Mouse (Mus musculus) embryonic facial prominence, embryonic 10.5 days (tissue): ENCODE measurements at regions not wholly inside any gene's neighbourhood (a gene's known extent, or its start where the extent isn't known, plus 50 kb on each side); places are given as distances from the start of the nearest gene placed in this dataset.
A peak's percentile ranks its signal among the peaks of the same experiment; 100 is the strongest.

Source experiments
- DNase-seq: peaks from one replicate; pipeline ENCODE4 v3.0.0-alpha.2; 2017; ENCODE audit warnings: low spot score
- H3K27ac ChIP-seq: fragments of 300-500 bp; sonication (generic); replicated peaks from 2 replicates; pipeline ENCODE4 v1.5.1; 2016; ENCODE audit warnings: mild to moderate bottlenecking
- H3K27me3 ChIP-seq: fragments of 300-500 bp; sonication (generic); replicated peaks from 2 replicates; pipeline ENCODE4 v1.6.1; 2016; ENCODE audit warnings: low read depth, mild to moderate bottlenecking; ENCODE audit not compliant: poor library complexity, severe bottlenecking
- H3K36me3 ChIP-seq: fragments of 300-500 bp; sonication (generic); replicated peaks from 2 replicates; pipeline ENCODE4 v1.6.1; 2016; ENCODE audit warnings: mild to moderate bottlenecking, moderate library complexity
- H3K4me1 ChIP-seq: fragments of 300-500 bp; sonication (generic); 2 replicates; pipeline ENCODE4 v1.6.1; 2016
- H3K4me3 ChIP-seq: fragments of 300-500 bp; sonication (generic); 2 replicates; pipeline ENCODE4 v1.5.1; 2016; ENCODE audit warnings: mild to moderate bottlenecking, moderate library complexity
- H3K9me3 ChIP-seq: fragments of 300-500 bp; sonication (generic); 2 replicates; pipeline ENCODE4 v1.6.1; 2016; ENCODE audit warnings: mild to moderate bottlenecking
- WGBS: fragments of 180-500 bp; shearing (Covaris S2); methylation state at CpG from one replicate; pipeline ENCODE4 v1.1.7; 2016; 5-methylcytosine and 5-hydroxymethylcytosine counted together

DNA sequence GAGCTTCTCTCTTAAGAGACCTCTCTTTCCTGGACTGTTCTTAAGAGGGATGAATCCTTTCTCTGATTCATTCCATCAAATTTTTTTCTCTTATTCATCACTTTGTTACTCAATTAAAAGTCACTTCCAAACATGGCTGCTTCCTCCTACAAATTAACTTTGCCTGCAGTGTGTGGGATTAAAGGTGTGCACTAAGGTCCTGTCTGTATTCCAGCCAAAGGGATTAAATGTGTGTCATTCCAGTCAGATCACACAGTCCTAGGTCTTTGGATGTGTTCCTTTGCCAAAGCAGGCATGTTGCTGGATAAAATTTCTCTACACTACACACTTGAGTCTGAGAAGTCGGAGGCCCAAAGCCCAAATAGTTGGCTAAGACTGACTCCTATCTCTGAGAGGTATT lies 204.0 kb downstream of the Nfkbiz start:
- Histone ChIP-seq H3K27me3 (no peaks in the 10 kb centered on the region), H3K27ac (no peak overlapping the region), H3K9me3 (no peaks in the 10 kb centered on the region), H3K4me1 (no peaks in the 10 kb centered on the region), H3K36me3 (no peaks in the 10 kb centered on the region), H3K4me3 (no peak overlapping the region)
- WGBS: 86% methylated on average over 1 of the region's 1 CpGs
- no peak for DNase-seq

DNA sequence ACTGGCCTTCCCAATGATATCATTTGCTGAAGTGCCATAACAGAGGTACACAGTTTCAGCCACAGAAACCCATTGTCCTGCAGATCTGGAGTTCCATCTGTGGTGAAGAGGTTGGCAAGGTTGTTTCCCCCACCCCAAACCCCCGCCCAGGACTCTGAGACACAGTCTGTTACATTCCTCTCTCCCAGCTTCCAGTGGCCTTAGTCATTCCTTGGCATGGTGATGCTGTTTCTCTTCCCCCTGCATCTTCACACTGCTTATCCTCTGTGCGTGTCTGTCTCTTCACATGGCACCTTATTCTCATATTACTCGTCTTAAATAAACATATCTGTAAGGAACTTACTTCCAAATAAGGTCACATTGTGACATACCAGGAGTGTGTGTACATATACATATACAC lies 206.5 kb downstream of the Nfkbiz start:
- Histone ChIP-seq H3K36me3 (no peaks in the 10 kb centered on the region), H3K27ac (no peak overlapping the region), H3K4me3 (no peak overlapping the region), H3K9me3 (no peaks in the 10 kb centered on the region), H3K27me3 (no peaks in the 10 kb centered on the region), H3K4me1 (no peaks in the 10 kb centered on the region)
- WGBS: 74% methylated on average over 3 of the region's 3 CpGs
- DNase-seq: no peak

DNA sequence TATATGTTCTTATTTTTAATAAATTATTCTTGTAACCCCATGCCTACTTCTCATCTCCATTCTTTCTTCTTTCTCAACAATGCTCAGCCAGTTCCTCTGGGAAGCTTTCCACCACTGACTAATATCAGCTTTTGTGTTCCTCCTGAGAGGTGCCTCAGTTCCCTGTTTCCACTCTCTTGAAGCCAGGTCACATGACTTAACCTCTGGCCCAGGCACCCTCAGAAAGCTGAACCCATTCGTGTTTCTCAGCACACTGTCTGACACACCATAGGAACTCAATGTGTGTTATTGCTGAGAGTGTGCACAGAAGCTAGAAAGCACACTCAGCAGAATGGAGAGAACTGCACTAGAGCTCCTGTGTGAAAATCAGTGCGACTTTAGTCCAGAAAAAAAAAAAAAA lies 207.1 kb downstream of the Nfkbiz start:
- Histone ChIP-seq H3K4me3 (no peak overlapping the region), H3K4me1 (no peaks in the 10 kb centered on the region), H3K27me3 (no peaks in the 10 kb centered on the region), H3K36me3 (no peaks in the 10 kb centered on the region), H3K9me3 (no peaks in the 10 kb centered on the region), H3K27ac (no peak overlapping the region)
- no peak for DNase-seq
- 66% methylated on average over 2 of the region's 2 CpGs for WGBS

DNA sequence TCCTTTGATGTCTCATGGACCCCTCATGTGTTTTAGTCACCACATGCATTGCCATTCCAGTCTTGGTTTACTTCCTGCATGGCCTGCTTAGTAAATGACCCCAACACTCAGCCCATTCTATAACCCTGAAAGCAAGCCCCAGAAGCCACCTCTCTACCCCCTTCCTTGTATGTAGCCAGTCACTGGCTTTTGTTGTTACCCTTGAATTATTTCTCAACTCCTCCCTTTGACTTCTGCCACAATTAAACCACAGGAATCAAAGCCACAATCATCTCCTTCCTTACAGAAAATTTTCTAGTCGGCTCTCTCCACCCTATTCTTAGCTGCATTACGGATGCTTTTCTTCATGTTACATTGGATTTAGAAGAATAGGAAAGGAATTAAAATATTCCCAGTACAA lies 207.7 kb downstream of the Nfkbiz start:
- H3K36me3 ChIP-seq: no peaks in the 10 kb centered on the region
- H3K9me3 ChIP-seq: no peaks in the 10 kb centered on the region
- no peak overlapping the region for H3K27ac ChIP-seq
- WGBS: 89% methylated on average over 2 of the region's 2 CpGs
- H3K4me3 ChIP-seq: no peak overlapping the region
- no peaks in the 10 kb centered on the region for H3K27me3 ChIP-seq
- DNase-seq: no peak
- H3K4me1 ChIP-seq: no peaks in the 10 kb centered on the region

DNA sequence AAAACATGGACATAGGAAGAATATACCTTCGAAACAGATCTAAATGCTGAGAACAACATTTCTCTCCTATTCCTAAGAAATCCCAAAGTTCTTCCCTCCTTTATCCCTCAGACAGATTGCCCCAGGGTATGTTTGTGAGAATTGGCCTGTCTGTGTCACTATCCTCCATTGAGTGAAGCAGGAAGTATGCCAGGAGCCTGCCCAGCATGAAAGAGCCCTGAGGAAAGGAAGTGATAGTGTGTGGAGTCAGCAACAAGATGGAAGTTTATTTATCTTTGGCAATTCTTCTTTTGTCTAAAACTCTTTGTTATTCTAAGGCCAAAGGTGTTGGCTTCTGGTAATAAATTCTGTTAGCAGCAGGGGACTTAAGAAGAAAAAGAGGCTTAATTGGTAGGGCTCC lies 211.2 kb downstream of the Nfkbiz start:
- H3K4me1 ChIP-seq: no peaks in the 10 kb centered on the region
- no peaks in the 10 kb centered on the region for H3K36me3 ChIP-seq
- no peak overlapping the region for H3K4me3 ChIP-seq
- DNase-seq: no peak
- H3K27me3 ChIP-seq: no peaks in the 10 kb centered on the region
- 92% methylated on average over 1 of the region's 1 CpGs for WGBS
- H3K27ac ChIP-seq: no peak overlapping the region
- no peaks in the 10 kb centered on the region for H3K9me3 ChIP-seq

DNA sequence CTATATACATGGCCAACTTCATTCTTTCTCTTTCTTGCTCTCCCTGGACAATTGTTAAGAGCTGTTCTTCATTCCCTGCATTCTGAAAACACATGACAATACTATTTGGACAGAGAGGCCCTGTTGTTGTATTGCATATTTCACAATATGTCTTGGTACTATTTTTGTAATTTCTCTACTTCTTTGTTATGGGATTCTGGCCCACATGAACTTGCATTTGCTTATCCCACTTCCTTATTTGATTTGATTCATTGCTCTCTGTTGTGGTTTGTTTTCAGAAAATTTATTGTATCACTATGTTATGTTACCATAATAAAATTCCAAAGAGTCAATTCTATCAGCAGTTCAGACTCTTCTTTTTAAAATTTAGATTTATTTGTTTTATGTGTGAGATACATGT lies 215.3 kb downstream of the Nfkbiz start:
- DNase-seq: no peak
- Histone ChIP-seq H3K27me3 (no peaks in the 10 kb centered on the region), H3K4me3 (no peak overlapping the region), H3K4me1 (no peaks in the 10 kb centered on the region), H3K36me3 (no peaks in the 10 kb centered on the region), H3K9me3 (no peaks in the 10 kb centered on the region), H3K27ac (no peak overlapping the region)

DNA sequence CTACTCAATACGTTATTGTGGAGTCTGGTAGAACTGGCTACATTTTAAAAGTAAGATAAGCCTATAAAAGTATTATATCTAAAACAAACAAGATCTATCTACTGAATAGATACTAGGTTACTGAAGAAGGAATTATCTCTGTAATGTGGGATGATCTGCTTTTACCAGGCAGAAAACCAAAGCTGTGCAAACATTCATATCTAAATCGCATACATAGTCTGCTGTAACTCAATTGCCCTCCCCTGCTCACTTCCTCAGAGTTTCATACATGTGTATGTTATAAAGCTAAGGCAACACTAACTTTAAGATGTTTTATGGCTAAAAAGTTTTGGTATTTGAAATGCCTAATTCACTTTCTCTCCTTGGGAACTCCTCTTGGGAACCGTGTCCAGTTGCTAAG lies 219.0 kb downstream of the Nfkbiz start:
- Histone ChIP-seq H3K27ac (no peak overlapping the region), H3K9me3 (no peaks in the 10 kb centered on the region), H3K4me3 (no peak overlapping the region), H3K4me1 (no peaks in the 10 kb centered on the region), H3K27me3 (no peaks in the 10 kb centered on the region), H3K36me3 (no peaks in the 10 kb centered on the region)
- no peak for DNase-seq
- WGBS: 80% methylated on average over 3 of the region's 3 CpGs

DNA sequence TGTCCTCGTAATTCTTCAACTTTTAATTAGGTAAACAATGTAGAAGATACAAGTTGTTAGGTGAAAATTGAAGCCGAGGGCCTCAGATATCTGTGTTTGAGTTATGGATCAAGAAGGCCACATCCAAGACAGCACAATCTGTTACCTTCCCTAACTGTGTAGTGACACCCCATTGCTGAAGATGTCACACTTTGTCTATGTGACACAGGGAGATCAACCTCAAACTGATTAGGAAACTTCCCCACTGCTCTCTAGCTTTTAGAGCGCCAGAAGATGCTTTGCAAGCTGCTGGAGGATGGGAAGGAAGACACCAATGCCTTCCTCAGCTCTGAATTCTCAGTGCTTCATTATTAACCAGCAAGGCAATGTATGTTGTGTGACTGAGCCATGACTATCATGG lies 220.7 kb downstream of the Nfkbiz start:
- no peaks in the 10 kb centered on the region for H3K9me3 ChIP-seq
- no peaks in the 10 kb centered on the region for H3K36me3 ChIP-seq
- 83% methylated on average over 3 of the region's 3 CpGs for WGBS
- DNase-seq: no peak
- no peak overlapping the region for H3K4me3 ChIP-seq
- no peaks in the 10 kb centered on the region for H3K4me1 ChIP-seq
- no peak overlapping the region for H3K27ac ChIP-seq
- H3K27me3 ChIP-seq: no peaks in the 10 kb centered on the region

DNA sequence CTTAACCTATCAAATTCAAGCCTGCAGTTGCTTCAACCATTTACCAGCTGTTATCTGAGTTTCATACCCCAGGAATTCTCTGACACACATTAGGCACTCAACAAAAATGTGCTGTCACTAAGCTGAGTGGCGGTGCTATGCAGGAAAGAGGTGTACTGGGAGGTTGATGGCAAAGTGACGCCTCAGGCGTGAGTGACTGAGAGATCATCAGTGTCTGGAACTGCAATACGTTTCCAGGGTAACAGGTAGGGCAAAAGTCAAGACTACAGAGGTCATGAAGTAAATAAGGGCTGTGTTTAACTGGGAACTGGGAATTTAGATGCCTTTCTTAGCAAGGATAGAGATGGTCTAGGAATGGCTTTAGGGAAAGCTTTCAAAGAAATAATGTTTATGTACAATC lies 221.2 kb downstream of the Nfkbiz start:
- Histone ChIP-seq H3K36me3 (no peaks in the 10 kb centered on the region), H3K4me3 (no peak overlapping the region), H3K9me3 (no peaks in the 10 kb centered on the region), H3K27ac (no peak overlapping the region), H3K27me3 (no peaks in the 10 kb centered on the region), H3K4me1 (no peaks in the 10 kb centered on the region)
- peak; percentile 18 for DNase-seq
- WGBS: 40% methylated on average over 4 of the region's 4 CpGs

DNA sequence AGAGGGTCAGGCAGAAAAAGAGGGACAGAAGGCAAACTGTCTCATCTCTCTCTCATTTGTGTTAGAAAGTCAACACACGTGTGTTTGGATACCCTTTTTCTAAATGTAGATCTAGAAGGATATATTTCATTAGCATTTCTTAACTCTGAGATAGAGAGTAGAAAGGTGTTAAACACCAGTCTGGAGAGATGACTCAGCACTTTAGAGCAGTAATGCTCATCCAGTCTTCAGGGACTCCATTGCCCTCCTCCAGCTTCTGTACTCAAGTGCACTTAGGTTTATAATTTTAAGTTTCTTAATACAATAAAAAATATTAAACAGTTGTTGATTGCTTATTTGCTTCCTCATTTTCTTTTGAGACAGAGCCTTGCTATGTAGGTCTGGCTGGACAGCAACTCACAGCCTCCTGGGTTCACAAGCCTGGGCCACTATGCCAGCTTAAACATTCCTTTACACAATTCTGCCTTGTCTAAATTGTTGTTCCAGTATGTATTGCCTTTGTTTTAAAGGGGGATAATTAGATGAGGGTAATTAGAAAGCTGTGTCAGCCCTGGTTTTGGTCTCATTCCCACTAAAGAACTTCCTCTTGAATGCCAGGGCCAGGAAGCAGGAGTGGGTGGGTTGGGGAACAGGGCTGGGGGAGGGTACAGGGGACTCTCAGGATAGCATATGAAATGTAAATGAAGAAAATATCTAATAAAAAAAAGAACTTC lies 222.1 kb downstream of the Nfkbiz start:
- H3K4me3 ChIP-seq: no peak overlapping the region
- no peaks in the 10 kb centered on the region for H3K9me3 ChIP-seq
- no peaks in the 10 kb centered on the region for H3K36me3 ChIP-seq
- DNase-seq: no peak
- no peak overlapping the region for H3K27ac ChIP-seq
- 80% methylated on average over 1 of the region's 1 CpGs for WGBS
- no peaks in the 10 kb centered on the region for H3K4me1 ChIP-seq
- H3K27me3 ChIP-seq: no peaks in the 10 kb centered on the region

DNA sequence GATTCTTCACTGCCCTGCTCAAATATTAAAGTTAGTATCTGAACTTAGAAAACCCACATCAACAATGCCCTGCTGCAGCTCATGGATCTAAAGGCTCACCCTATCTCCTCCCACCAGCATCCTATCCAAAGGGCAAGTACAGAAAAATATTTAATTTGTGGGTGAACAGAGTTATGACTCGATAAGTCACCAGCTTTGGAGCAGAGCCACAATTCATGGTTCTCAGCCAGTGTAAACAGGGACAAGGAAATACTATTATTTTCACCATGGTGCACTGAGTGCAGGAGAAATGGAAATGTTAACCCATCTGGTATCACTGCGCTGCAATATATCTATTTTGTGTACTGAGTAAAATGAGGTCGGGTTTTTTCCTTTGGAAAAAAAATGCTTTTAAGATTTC lies 225.8 kb downstream of the Nfkbiz start:
- no peaks in the 10 kb centered on the region for H3K36me3 ChIP-seq
- WGBS: 88% methylated on average over 3 of the region's 3 CpGs
- no peaks in the 10 kb centered on the region for H3K9me3 ChIP-seq
- no peaks in the 10 kb centered on the region for H3K4me1 ChIP-seq
- H3K27ac ChIP-seq: no peak overlapping the region
- no peak for DNase-seq
- H3K4me3 ChIP-seq: no peak overlapping the region
- no peaks in the 10 kb centered on the region for H3K27me3 ChIP-seq

DNA sequence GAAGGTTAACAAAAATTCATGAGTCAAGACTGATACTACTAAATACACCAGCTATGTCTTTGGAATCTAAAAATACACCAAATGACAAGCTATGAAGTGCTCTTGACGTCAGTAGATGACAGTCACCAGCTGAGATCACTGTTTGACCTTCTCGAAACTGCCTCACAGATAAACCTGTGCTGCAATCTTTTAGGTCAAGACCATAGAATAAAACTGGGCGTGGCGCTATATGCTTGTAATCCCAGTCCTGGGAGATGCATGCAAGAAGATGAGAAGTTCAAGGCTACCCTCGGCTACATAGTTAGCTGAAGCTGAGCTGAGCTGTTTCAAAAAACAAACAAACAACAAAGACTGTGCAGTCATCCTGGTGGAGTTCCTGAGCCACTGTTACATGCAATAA lies 226.7 kb downstream of the Nfkbiz start:
- WGBS: 91% methylated on average over 5 of the region's 5 CpGs
- DNase-seq: no peak
- Histone ChIP-seq H3K4me1 (no peaks in the 10 kb centered on the region), H3K4me3 (no peak overlapping the region), H3K27ac (no peak overlapping the region), H3K9me3 (no peaks in the 10 kb centered on the region), H3K27me3 (no peaks in the 10 kb centered on the region), H3K36me3 (no peaks in the 10 kb centered on the region)

DNA sequence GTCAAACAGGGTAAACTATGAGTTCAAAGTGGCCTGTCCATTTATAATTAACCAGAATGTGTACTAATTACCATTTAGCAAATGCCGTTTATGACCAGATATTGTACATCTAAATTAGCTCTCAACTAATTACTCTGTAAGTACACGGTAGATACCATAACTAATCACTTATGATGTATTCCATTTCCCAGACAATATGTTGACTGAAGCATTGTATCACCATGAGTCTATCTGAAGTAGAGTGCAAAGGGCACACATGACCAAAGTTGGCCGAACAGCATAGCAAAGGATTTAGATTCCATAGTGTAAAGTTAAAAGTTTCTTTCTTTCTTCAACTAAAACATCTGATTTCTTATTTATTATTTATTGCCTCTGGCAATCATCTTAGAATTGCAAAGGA lies 227.5 kb downstream of the Nfkbiz start:
- Histone ChIP-seq H3K27me3 (no peaks in the 10 kb centered on the region), H3K36me3 (no peaks in the 10 kb centered on the region), H3K9me3 (no peaks in the 10 kb centered on the region), H3K27ac (no peak overlapping the region), H3K4me1 (no peaks in the 10 kb centered on the region), H3K4me3 (no peak overlapping the region)
- DNase-seq: no peak
- 86% methylated on average over 3 of the region's 3 CpGs for WGBS

DNA sequence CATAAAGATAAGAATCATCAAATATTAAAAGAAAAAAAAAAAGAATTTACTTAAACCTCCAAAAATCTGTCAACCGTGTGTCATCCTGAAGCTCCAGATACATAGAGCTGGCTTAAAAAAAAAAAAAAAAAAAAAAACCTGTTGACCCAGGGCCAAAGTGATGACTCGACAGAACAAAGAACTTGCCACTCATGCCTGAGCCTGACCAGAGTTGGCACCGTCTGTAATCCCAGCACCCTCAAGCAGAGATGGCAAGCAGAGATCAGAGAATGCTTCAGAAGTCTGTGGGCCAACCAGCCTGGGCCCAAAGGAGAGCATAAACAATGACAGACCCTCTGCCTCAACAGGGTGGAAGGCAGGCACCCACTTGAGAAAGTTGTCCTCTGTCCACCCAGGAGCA lies 230.3 kb downstream of the Nfkbiz start:
- 84% methylated on average over 3 of the region's 3 CpGs for WGBS
- no peak for DNase-seq
- H3K9me3 ChIP-seq: no peaks in the 10 kb centered on the region

More for the DNA sequence above, 230.3 kb downstream of the Nfkbiz start:
- Histone ChIP-seq H3K27me3 (no peaks in the 10 kb centered on the region), H3K36me3 (no peaks in the 10 kb centered on the region), H3K27ac (no peak overlapping the region), H3K4me1 (no peaks in the 10 kb centered on the region), H3K4me3 (no peak overlapping the region)
